Mouse (Mus musculus) embryonic facial prominence, embryonic 15.5 days (tissue): ENCODE results near the gene Olfr1484. TPM values are rescaled to one million over a fixed set of nuclear protein-coding genes. Genes with fewer than 3 reads are reported as not detected.
"Not testable (repeated sequence)": the region's sequence is repeated elsewhere in the genome, so short reads cannot be mapped to it uniquely, and the experiment has no call there.

Source experiments
- ATAC-seq: fragments of 200-750 bp; cut with Nextera tagmentation; 2 replicates; pipeline ENCODE4 v1.8.0; 2017; ENCODE audit warnings: low read depth, moderate TSS enrichment; ENCODE audit not compliant: insufficient number of reproducible peaks, low FRiP score, low TSS enrichment
- H3K27ac ChIP-seq: fragments of 300-500 bp; sonication (generic); replicated peaks from 2 replicates; pipeline ENCODE4 v1.5.1; 2015; ENCODE audit warnings: mild to moderate bottlenecking, inconsistent platforms
- H3K27me3 ChIP-seq: fragments of 300-500 bp; sonication (generic); 2 replicates; pipeline ENCODE4 v1.6.1; 2015; ENCODE audit warnings: inconsistent platforms
- H3K36me3 ChIP-seq: fragments of 300-500 bp; sonication (generic); 2 replicates; pipeline ENCODE4 v1.6.1; 2015; ENCODE audit warnings: mild to moderate bottlenecking, inconsistent platforms
- H3K4me1 ChIP-seq: fragments of 300-500 bp; sonication (generic); 2 replicates; pipeline ENCODE4 v1.6.1; 2015; ENCODE audit warnings: inconsistent platforms
- H3K4me2 ChIP-seq: fragments of 300-500 bp; sonication (generic); replicated peaks from 2 replicates; pipeline ENCODE4 v1.6.1; 2015; ENCODE audit warnings: mild to moderate bottlenecking, inconsistent platforms
- H3K4me3 ChIP-seq: fragments of 300-500 bp; sonication (generic); replicated peaks from 2 replicates; pipeline ENCODE4 v1.5.1; 2015; ENCODE audit warnings: mild to moderate bottlenecking, inconsistent platforms
- H3K9ac ChIP-seq: fragments of 300-500 bp; sonication (generic); 2 replicates; pipeline ENCODE4 v1.6.1; 2015; ENCODE audit warnings: inconsistent platforms
- H3K9me3 ChIP-seq: fragments of 300-500 bp; sonication (generic); replicated peaks from 2 replicates; pipeline ENCODE4 v1.6.1; 2016; ENCODE audit warnings: inconsistent platforms
- WGBS: fragments of 180-500 bp; shearing (Covaris S2); methylation state at CpG from one replicate; pipeline ENCODE4 v1.1.7; 2015; 5-methylcytosine and 5-hydroxymethylcytosine counted together
- microRNA-seq: library from miRNA; unstranded; fragments of <30 nt; microRNA quantifications from one replicate; pipeline ENCODE4, GENCODE M21; 2016; ENCODE audit warnings: borderline number of aligned reads
- polyA plus RNA-seq: library from polyadenylated mRNA; unstranded; fragments of >200 nt; fragmentation: Nextera tagmentation; extraction: Ambion mirVana; gene quantifications from 2 replicates; pipeline ENCODE4 v1.2.1, GENCODE M21; 2015

Gene Olfr1484
- not detected in 2 replicates for polyA plus RNA-seq

GRCm38 (mm10) chr19:13583211-13583610, at the start of gene Olfr1484:
Olfr1484 (plus strand) TSS chr19:13583511.
- 86% methylated on average over 1 of the region's 1 CpGs for WGBS
- H3K4me1 ChIP-seq: no peaks in the 10 kb centered on the region
- H3K4me3 ChIP-seq: no peak within 1 kb of the TSS
- H3K27ac ChIP-seq: no peak within 1 kb of the TSS
- H3K4me2 ChIP-seq: no peak within 1 kb of the TSS
- no peaks in the 10 kb centered on the region for H3K9me3 ChIP-seq
- no peaks in the 10 kb centered on the region for H3K27me3 ChIP-seq
- ATAC-seq: no peak
- H3K36me3 ChIP-seq: no peaks in the 10 kb centered on the region
- H3K9ac ChIP-seq: no peak within 1 kb of the TSS

- WGBS: 80% methylated on average over 2 of the region's 2 CpGs
- H3K9ac ChIP-seq: not testable (repeated sequence)
Observed at GRCm38 (mm10) chr19:13617075-13617474, 33.8 kb downstream of the Olfr1484 start, which contains the start of gene Olfr1487. Olfr1487 (plus strand) TSS chr19:13617375.

DNA sequence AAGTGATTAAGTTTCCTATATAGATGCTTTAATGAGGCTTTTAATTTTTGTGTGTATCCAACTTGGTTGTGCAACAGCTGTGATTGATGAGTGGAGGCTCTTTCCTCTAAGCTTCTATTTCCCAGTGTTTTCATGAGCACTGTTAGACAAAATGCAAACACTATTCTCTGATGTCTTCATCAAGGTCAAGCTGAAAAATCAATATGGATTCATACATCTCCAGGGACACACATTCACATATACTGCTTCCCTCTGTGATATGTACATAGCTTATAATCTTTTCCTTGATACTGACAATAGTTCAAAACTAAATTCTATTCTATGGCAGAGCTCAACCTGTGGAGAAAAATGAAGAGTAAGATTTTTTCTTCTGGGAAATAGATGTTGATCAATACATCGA, 48.0 kb downstream of the Olfr1484 start, which contains the start of gene Olfr1489:
Gene Olfr1489, plus strand, starts transcription at position 301 of the 400 bp plus-strand sequence.
- WGBS: 82% methylated on average over 1 of the region's 1 CpGs
- ATAC-seq: no peak
- Histone ChIP-seq H3K9ac (no peak within 1 kb of the TSS), H3K4me3 (no peak within 1 kb of the TSS), H3K4me2 (no peak within 1 kb of the TSS), H3K27me3 (no peaks in the 10 kb centered on the region), H3K36me3 (no peaks in the 10 kb centered on the region), H3K27ac (no peak within 1 kb of the TSS), H3K4me1 (no peaks in the 10 kb centered on the region), H3K9me3 (no peaks in the 10 kb centered on the region)

More at GRCm38 (mm10) chr19:13617075-13617474, 33.8 kb downstream of the Olfr1484 start, which contains the start of gene Olfr1487:
- H3K36me3 ChIP-seq, H3K4me2 ChIP-seq, H3K27ac ChIP-seq, H3K9me3 ChIP-seq, H3K4me1 ChIP-seq, ATAC-seq, H3K27me3 ChIP-seq, H3K4me3 ChIP-seq: not testable (repeated sequence)

Small RNAs within 50 kb of the gene (microRNA-seq; reads per million reads assigned to microRNA genes)
- gene Gm22323 (not detected), gene Gm23931 (not detected)

Other genes starting within 250 kb of the Olfr1484 start
- not detected in 2 replicates for gene Olfr1466, start 244.6 kb upstream of the Olfr1484 start, polyA plus RNA-seq
- gene Olfr1467, start 221.3 kb upstream of the Olfr1484 start, polyA plus RNA-seq: not detected in 2 replicates
- not detected in 2 replicates for gene Olfr1469, start 175.7 kb upstream of the Olfr1484 start, polyA plus RNA-seq
- gene Olfr1471, start 140.1 kb upstream of the Olfr1484 start, polyA plus RNA-seq: not detected in 2 replicates
- gene Olfr1472, start 127.4 kb upstream of the Olfr1484 start, polyA plus RNA-seq: not detected in 2 replicates
- gene Olfr1474, start 113.9 kb upstream of the Olfr1484 start, polyA plus RNA-seq: not detected in 2 replicates
- gene Olfr1475, start 103.3 kb upstream of the Olfr1484 start, polyA plus RNA-seq: not detected in 2 replicates
- gene Olfr1477, start 83.0 kb upstream of the Olfr1484 start, polyA plus RNA-seq: not detected in 2 replicates
- not detected in 2 replicates for gene Olfr1480, start 55.6 kb upstream of the Olfr1484 start, polyA plus RNA-seq
- gene Olfr1487, start 33.9 kb downstream of the Olfr1484 start, polyA plus RNA-seq: not detected in 2 replicates
- 0.05 TPM in 1 of 2 replicates, not detected in the other for gene Olfr1489, start 48.1 kb downstream of the Olfr1484 start, polyA plus RNA-seq
- gene Olfr1490, start 67.6 kb downstream of the Olfr1484 start, polyA plus RNA-seq: not detected in 2 replicates
- gene Olfr1491, start 113.8 kb downstream of the Olfr1484 start, polyA plus RNA-seq: not detected in 2 replicates
- gene Olfr1493-ps1, start 139.8 kb downstream of the Olfr1484 start, polyA plus RNA-seq: not detected in 2 replicates
- not detected in 2 replicates for gene Olfr1494, start 156.2 kb downstream of the Olfr1484 start, polyA plus RNA-seq
- 0.09 TPM in 1 of 2 replicates, not detected in the other for gene Olfr1495, start 181.1 kb downstream of the Olfr1484 start, polyA plus RNA-seq
- not detected in 2 replicates for gene Olfr1496, start 194.4 kb downstream of the Olfr1484 start, polyA plus RNA-seq
- 0.24 TPM in 1 of 2 replicates, not detected in the other for gene Olfr1497, start 214.7 kb downstream of the Olfr1484 start, polyA plus RNA-seq
- gene Olfr1499, start 235.9 kb downstream of the Olfr1484 start, polyA plus RNA-seq: not detected in 2 replicates
- 0.16 and 0.23 TPM in 2 replicates for gene Olfr1500, start 247.0 kb downstream of the Olfr1484 start, polyA plus RNA-seq